Mouse (Mus musculus) stomach, postnatal 0 days (tissue): ENCODE results near the gene 2310057N15Rik.

ENCODE experiments used
- CTCF ChIP-seq: IDR thresholded peaks from 2 replicates; pipeline ENCODE4 v1.5.1; 2016; ENCODE audit warnings: antibody characterized with exemption, low read depth, mild to moderate bottlenecking, moderate library complexity
- EP300 ChIP-seq: optimal IDR thresholded peaks from 2 replicates; pipeline ENCODE3; 2016; ENCODE audit warnings: antibody characterized with exemption

- no peak for TF ChIP-seq CTCF
- TF ChIP-seq EP300 = no peak
Measured at GRCm38 (mm10) chr16:88786786-88787185, 12.8 kb upstream of the 2310057N15Rik start.
